Mouse (Mus musculus): ENCODE results near the gene Stk11. TPM values are rescaled to one million over a fixed set of nuclear protein-coding genes. Genes with fewer than 3 reads are reported as not detected.
"Not testable (repeated sequence)": the region's sequence is repeated elsewhere in the genome, so short reads cannot be mapped to it uniquely, and the experiment has no call there.

The Stk11 gene
- total RNA-seq, 2 experiments from 2014 or later = 101 to 102 TPM

DNA sequence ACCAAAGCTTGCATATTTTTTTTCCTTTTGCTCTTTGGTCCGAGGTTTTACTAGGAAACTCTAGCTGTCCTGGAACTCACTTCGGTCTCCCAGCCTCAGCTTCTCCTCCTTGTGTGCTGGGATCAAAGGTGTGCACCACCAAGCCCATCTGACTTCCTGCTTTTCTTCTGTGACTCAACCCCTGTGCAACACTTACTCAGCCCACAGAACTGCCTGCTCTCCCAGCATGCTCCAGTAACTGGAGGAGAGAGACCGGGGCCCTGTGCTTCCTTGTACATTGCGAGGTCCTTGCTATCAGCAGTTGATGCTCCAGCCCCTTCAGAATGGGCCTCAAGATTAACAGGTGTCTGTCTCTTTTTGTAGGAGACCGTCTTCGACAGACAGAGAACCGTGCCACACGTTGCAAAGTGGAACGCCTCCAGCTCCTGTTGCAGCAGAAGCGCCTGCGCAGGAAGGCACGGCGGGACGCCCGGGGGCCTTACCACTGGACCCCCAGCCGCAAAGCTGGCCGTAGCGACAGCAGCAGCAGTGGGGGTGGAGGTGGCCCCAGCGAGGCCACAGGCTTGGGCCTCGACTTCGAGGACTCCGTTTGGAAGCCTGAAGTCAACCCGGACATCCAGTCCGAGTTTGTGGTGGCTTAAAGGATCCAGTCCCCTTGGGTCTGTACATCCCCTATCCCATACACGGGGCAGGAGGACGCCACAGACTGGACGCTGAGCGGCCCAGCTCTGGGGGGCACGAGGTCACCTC lies 40.6 kb downstream of the Stk11 start:
- no peak for DNase-seq (ENCODE audit: low spot score in 2 of 2)

- no peak for DNase-seq (ENCODE audit: low spot score in 2 of 2)
Observed at GRCm38 (mm10) chr10:80156752-80157053, 41.1 kb downstream of the Stk11 start.

GRCm38 (mm10) chr10:80157141-80157929 lies 41.7 kb downstream of the Stk11 start:
- no peak for DNase-seq (ENCODE audit: low spot score in 2 of 2)

GRCm38 (mm10) chr10:80158307-80158986 lies 42.8 kb downstream of the Stk11 start:
- no peak for DNase-seq (ENCODE audit: low spot score in 2 of 2)

DNA sequence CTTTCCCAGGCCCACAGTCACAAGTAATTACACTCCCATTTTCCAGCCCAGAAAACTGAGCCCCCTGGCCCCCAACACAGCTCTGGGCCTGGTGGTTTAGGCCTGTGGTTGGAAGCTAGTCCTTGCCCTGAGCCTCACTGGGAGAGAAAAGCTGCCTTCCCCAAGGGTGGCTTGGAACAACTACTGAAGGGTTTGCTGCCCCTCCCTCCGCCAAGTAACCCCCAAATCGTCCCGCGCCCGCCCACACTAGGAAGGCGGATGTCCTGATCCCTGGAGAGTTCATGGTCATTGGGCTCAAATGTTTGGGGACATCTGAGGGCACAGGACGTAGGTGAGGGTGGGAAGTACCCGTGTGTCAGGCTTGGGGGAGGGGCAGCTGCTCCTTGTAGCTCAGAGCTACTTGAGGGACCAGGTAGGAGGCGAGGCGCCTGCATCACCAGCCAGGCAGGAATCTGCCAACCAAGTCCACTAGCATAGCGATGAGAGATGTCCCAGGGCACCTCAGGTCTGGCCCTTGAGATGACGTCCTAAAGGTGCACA lies 43.5 kb downstream of the Stk11 start:
- no peak for DNase-seq (ENCODE audit: low spot score in 2 of 2)

GRCm38 (mm10) chr10:80159561-80160454 lies 44.2 kb downstream of the Stk11 start:
- peak; percentile 99 for DNase-seq (ENCODE audit: low spot score in 2 of 2)

DNA sequence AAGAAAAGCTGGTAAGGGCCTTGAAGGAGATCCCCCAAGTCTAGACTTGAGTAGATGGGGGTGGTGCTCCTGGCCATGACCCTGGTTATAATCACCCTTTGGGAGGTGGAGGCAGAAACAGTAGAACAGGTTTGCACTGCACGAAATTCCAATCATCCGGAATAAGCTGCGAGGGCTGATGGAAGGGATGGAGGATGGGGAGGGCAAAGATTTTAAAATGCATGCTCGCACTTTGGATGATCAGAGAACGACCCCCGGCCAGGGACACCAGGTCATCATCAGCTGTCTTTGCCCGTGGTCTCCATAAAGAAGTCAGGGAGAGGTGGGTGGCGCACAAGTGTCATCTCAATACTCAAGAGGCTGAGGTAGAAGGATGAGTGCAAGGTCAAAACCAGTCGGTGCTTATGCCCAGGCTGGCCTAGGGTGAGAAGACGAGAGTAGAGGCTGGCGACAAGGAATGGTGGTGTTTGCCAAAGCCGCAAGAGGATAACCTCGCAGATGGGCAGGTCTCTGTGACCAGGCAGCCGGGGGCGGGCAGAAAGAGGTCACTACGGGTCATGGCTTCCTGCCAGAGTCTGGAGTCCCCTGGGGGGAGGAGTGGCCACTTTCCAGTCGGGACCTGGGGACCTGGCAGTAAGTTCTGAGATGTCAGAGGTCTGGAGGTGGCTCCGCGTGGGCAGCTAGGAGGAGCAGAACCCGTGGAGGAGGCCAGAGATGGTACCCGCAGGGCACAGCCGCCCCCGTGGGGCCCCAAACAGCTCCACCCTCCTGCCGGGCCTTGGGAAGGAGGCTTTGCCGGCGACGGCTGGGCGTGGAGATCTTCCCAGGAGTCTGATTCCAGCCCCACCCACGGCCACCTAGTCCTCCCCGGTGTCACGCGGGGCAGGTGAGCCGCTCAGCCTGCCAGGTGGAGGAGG lies 45.1 kb downstream of the Stk11 start:
- DNase-seq (ENCODE audit: low spot score in 2 of 2) = no peak

- DNase-seq (ENCODE audit: low spot score in 2 of 2) = no peak
Observed at GRCm38 (mm10) chr10:80161522-80162242, 46.1 kb downstream of the Stk11 start.

DNA sequence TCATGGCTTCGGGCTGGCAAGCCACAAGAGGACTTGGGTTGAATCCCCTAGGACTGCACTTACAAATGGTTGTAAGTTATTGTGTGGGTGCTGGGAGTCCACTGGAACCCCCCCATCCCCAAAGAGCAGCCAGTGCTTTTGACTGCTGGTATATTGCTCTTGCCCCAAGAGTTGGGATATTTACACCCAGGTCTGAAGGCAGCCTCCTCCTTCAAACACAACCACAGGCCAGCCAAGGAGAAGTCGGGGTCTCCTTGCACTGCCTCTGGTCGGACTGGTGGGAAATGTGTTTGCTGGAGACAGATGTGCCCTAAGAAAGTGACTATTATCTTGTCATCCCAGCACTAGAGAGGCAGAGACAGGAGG lies 46.6 kb downstream of the Stk11 start:
- no peak for DNase-seq (ENCODE audit: low spot score in 2 of 2)

DNA sequence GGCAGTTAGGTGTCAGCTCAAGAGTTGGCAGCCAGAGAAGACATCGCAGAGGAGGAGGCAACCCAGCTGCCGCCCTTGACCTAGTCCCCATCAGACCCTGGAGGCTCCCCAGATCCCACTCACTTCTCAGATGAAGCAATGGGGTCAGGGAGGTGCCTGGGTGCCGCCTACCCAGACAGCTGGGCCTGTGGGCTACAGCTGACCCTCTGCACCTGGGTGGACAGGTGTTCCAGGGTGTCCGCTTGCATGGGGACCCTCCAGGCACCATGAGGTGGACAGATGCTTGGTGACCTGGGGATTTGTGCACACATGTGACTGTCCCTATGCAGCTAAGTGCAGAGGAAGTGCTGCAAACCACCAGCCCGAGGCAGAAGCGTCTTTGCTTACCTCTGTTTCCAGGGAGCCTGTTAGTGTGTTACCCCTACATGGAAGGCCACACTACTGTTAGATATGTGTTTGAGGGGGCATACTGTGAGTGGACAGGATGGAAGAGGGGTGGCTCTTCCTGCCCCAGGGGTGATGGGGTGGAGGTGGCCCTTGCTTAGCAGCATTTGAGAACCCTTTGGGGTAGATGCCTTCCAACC lies 47.2 kb downstream of the Stk11 start:
- no peak for DNase-seq (ENCODE audit: low spot score in 2 of 2)

DNA sequence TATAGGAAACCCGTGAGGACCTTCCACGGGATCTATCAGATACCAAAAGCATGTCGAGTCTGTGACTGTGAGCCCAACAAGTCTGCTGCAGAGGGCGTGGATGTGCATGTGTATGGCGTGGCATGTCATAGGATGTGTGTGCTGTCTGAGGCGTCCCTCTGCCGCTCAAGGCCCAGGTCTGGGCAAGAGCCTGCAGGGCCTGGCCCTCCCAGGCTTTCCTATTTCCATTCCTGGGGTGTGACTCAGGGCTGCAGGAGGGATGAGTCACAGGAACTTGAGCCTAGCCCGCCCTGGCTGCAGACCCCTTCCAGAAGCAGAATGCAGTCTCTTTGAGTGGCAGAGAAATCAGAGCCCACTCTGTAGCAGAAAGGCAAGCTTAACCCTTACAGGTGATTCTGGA lies 48.1 kb downstream of the Stk11 start:
- no peak for DNase-seq (ENCODE audit: low spot score in 2 of 2)

DNA sequence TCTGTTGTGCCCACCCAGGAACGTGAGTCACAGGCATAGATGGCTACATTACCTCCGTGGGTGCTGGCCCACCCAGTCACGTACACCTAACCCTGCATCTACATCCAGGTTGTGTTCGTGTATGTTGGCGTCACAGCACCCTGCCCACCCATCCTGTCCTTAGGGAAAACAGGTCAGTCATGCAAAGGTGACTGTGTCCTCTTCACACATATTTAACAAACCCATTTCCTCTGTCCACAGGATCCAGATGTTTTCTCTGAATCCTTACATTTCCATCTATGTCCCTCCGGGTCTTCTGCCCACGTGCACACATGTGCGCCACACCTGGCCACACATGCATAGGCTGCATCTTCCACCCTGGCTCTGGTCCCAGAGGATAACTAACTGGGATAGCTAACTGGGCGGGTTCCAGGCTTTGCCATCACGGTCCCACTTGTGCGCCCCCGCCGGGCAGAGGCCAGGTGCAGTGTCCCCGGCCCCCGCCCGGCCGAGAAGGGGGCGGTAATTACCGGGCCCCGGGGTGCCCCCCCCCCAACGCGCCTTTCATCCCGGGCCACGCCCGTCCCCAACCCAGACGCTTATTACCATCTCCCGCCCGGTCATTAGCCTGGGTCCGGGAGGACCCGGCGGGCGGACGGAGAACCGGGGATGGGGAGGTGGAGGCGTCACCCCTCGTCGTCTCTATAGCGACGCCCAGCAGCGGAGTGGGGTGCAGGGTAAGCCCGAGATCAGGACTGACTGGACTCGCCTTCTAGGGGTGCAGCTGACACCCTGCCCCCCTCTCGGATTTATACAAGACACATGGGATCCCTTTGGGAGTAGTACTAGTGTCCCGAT lies 48.8 kb downstream of the Stk11 start:
- DNase-seq (ENCODE audit: low spot score in 2 of 2) = no peak

DNA sequence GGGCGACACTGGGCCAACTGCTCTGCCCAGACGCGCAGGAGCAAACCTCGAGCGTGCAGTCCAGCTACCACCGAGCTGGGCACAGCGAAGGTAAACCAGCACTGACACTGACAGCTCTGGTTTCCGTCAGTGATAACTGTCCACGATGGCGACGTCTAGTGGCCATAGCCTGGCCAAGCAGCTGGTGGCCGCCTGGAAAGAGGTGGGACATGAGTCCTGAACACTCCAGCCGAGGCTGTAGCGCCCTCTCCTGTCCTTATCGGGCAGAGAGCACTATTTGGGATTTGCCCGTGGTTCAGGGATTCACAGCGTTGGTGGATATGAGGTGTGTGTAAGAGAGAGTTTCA lies 49.4 kb downstream of the Stk11 start:
- peak; percentile 93 to 98 for DNase-seq (ENCODE audit: low spot score in 2 of 2)

DNA sequence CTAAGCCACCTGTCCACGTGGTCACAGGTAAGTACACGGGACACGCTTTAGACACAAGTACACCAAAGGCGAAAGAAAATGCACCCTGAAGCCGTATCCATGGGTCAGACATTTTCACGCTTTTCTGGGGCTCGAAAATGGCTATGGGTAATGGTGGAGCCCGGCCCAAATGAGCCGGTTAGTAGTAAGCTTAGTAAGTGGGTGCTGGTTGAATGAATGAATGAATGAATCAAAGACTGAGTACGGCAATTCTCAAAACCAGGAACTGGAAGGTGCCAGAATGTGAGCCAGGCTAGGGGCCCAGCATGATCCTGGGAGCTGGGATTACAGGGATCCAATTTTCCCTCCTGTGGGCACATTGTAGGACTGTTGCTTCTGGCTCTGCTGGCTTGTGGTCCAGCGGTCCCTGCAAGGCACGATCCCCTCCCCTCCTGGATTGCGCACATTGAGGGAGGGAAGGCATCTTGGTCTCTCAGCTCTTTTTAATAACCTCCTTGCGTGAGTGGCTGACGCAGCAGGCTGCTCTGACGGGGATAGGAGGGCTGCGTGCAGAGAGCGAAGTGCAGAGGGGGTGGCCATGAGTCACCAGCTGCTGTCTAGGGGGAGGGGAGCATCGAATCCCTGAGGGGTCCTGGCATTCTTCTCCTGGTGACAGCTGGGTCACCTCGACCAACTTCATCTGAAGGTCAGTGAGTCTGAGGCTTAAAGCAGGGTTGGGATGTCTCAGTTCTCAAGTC lies 50.0 kb downstream of the Stk11 start, which contains the start of gene Cirbp:
Gene Cirbp, plus strand, starts transcription at position 594 of the 737 bp plus-strand sequence.
- DNase-seq (ENCODE audit: low spot score in 2 of 2) = no peak

DNA sequence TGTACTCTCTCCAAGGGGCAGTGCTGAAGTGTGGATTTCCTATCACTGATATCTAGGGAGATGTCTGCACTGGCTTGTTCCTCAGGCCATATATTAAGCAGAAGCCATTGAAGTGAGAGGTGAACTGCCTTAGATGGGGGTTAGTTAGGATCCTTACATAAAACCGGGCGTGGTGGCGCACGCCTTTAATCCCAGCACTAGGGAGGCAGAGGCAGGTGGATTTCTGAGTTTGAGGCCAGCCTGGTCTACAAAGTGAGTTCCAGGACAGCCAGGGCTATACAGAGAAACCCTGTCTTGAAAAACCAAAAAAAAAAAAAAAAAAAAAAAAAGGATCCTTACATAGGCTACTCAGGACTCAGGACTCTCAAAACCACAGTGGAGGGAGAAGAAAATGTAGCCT lies 50.5 kb downstream of the Stk11 start:
- DNase-seq (ENCODE audit: low spot score in 2 of 2) = not testable (repeated sequence)

DNA sequence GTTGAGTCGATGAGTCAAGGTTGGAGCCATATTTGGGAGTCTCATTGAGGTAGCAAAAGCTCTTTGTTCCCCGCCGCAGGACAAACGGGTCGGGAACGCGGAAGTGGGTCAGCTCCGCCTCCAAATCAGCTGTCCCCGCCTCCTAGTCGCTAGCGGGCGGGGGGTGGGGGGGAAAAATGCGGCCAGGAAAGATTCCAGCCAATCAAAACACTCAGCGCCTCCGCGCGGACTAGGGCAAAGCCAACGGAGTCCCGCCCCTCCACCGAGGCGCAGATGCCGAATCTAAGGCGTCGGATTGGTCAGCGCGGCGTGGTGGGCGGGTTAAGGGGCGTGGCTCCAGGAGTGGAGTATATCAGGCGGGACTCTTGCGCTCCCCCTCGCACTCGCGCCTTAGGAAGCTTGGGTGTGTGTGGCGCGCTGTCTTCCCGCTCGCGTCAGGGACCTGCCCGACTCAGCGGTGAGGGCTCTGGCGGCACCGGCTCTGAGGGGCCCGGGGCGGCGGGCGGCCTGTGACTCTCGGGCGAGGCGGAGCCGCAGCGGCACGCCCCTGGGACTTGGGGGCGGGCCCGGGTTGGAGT lies 51.9 kb downstream of the Stk11 start:
- DNase-seq (ENCODE audit: low spot score in 2 of 2) = peak; percentile 97 to 99
